Mouse (Mus musculus): Measurements from ENCODE around the gene Gm12666.
"Not testable (repeated sequence)": the region's sequence is repeated elsewhere in the genome, so short reads cannot be mapped to it uniquely, and the experiment has no call there.

DNA sequence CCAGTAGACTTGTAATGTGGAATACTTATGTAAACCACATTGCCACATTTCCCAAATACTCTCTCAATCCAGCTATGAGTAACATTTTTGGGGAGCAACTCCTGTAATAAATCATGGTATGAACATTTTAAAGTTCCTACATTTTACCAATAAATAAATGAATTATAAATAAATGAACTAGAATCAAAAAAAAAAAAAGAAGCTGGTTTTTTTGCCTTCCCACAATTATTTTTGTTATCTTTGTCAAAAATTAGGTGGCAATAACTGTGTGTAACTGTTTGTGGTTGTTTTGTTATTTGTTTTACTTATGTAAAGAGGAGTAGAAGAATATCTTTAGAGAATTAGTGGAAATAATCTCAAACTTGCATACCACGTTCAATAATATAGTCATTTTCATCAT lies at the start of gene Gm12666:
- TF ChIP-seq CHD2 (IDR thresholded peaks at IDR 0.05; ENCODE audit: low read depth, low read length); MAFK (IDR thresholded peaks at IDR 0.05; ENCODE audit: insufficient read depth, low read depth, low read length); HCFC1 (IDR thresholded peaks at IDR 0.05; ENCODE audit: borderline replicate concordance, insufficient read depth, low read length): not testable (repeated sequence)
